Mouse (Mus musculus) embryonic facial prominence, embryonic 11.5 days (tissue): Measurements from ENCODE around the gene Kcnip4. TPM values are rescaled to one million over a fixed set of nuclear protein-coding genes. Genes with fewer than 3 reads are reported as not detected.

ENCODE experiments used
- ATAC-seq: fragments of 200-750 bp; cut with Nextera tagmentation; replicated peaks from 2 replicates; pipeline ENCODE4 v1.8.0; 2017; ENCODE audit warnings: low read depth; ENCODE audit not compliant: insufficient number of reproducible peaks, low FRiP score, low TSS enrichment
- DNase-seq: peaks from one replicate; pipeline ENCODE4 v3.0.0-alpha.2; 2015; ENCODE audit warnings: low spot score
- H3K27ac ChIP-seq: fragments of 300-500 bp; sonication (generic); replicated peaks from 2 replicates; pipeline ENCODE4 v1.5.1; 2014; ENCODE audit warnings: mild to moderate bottlenecking, low read depth, low read length, control low read depth
- H3K27me3 ChIP-seq: fragments of 300-500 bp; sonication (generic); 2 replicates; pipeline ENCODE4 v1.6.1; 2014; ENCODE audit warnings: mild to moderate bottlenecking, low read length, moderate library complexity, mixed read lengths; ENCODE audit not compliant: control insufficient read depth, insufficient read depth
- H3K36me3 ChIP-seq: fragments of 300-500 bp; sonication (generic); replicated peaks from 2 replicates; pipeline ENCODE4 v1.6.1; 2014; ENCODE audit warnings: low read depth, mild to moderate bottlenecking, low read length, moderate library complexity, mixed read lengths; ENCODE audit not compliant: control insufficient read depth, insufficient read depth
- H3K4me1 ChIP-seq: fragments of 300-500 bp; sonication (generic); 2 replicates; pipeline ENCODE4 v1.6.1; 2014; ENCODE audit warnings: low read length, mixed read lengths; ENCODE audit not compliant: control insufficient read depth, insufficient read depth
- H3K4me2 ChIP-seq: fragments of 300-500 bp; sonication (generic); 2 replicates; pipeline ENCODE4 v1.6.1; 2014; ENCODE audit warnings: low read depth, mild to moderate bottlenecking, control low read depth, low read length, moderate library complexity
- H3K4me3 ChIP-seq: fragments of 300-500 bp; sonication (generic); 2 replicates; pipeline ENCODE4 v1.5.1; 2014; ENCODE audit warnings: low read depth, low read length, control low read depth
- H3K9ac ChIP-seq: fragments of 300-500 bp; sonication (generic); replicated peaks from 2 replicates; pipeline ENCODE4 v1.6.1; 2014; ENCODE audit warnings: mild to moderate bottlenecking, control low read depth, low read length
- H3K9me3 ChIP-seq: fragments of 300-500 bp; sonication (generic); replicated peaks from 2 replicates; pipeline ENCODE4 v1.6.1; 2016; ENCODE audit warnings: mild to moderate bottlenecking, low read length, inconsistent platforms, mixed read lengths; ENCODE audit not compliant: control insufficient read depth
- WGBS: fragments of 180-500 bp; shearing (Covaris S2); extraction: QIAGEN DNeasy Blood & Tissue Kit; methylation state at CpG from one replicate; pipeline ENCODE4 v1.1.7; 2014; 5-methylcytosine and 5-hydroxymethylcytosine counted together
- polyA plus RNA-seq: library from polyadenylated mRNA; unstranded; fragments of >200 nt; fragmentation: Nextera tagmentation; extraction: Ambion mirVana; gene quantifications from 2 replicates; pipeline ENCODE4 v1.2.1, GENCODE M21; 2014

Gene Kcnip4
- polyA plus RNA-seq, 1 experiment from 2014 or later: 2.9 TPM

DNA sequence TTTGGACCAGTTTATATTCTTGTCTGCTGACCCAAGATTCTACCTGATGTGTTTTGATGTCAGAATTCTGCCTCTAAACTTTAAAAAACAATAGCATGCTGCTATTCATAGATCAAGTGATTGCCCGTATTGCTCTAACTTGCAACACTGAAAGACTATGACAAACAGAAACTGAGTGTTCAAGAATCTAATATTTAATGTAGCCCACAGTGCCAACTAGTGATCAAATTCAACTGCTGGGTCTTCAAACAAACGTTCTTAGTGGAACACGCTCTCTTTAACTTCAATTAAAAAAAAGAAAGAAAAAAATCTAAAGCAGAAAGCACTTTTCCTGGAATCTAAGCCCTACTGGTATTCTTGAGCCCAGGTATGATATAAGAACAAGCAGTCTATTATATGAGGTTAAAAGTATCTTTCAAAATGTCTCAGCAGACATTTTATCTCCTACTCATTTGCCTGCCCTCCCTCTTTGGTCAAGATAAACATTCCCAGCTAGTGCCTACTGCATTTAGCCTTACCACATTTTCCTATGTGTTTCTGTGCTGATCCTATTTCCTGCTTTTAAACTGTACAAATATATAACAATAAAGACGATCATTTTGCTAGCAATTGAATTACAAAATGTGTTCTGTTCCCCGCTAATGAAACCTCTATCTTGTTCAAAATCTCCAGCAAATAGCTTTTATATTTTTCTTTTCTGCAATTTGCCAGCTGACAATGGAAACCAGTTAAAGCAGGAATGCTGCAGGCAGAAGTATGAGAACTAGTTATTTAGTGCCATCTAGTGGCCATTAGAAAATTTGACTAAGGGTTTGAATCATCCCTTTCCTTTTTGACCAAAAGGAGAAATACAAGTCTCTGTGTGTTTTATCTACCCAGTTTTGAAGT, 1179.4 kb downstream of the Kcnip4 start:
- H3K4me2 ChIP-seq: no peak overlapping the region
- ATAC-seq (no peak), DNase-seq (peak; percentile 85)
- no peaks in the 10 kb centered on the region for H3K36me3 ChIP-seq
- H3K9me3 ChIP-seq: no peaks in the 10 kb centered on the region
- H3K9ac ChIP-seq: no peak overlapping the region
- H3K27ac ChIP-seq: no peak overlapping the region
- 50% methylated on average over 5 of the region's 5 CpGs for WGBS
- no peak overlapping the region for H3K4me3 ChIP-seq
- H3K27me3 ChIP-seq: no peaks in the 10 kb centered on the region
- H3K4me1 ChIP-seq: no peaks in the 10 kb centered on the region

DNA sequence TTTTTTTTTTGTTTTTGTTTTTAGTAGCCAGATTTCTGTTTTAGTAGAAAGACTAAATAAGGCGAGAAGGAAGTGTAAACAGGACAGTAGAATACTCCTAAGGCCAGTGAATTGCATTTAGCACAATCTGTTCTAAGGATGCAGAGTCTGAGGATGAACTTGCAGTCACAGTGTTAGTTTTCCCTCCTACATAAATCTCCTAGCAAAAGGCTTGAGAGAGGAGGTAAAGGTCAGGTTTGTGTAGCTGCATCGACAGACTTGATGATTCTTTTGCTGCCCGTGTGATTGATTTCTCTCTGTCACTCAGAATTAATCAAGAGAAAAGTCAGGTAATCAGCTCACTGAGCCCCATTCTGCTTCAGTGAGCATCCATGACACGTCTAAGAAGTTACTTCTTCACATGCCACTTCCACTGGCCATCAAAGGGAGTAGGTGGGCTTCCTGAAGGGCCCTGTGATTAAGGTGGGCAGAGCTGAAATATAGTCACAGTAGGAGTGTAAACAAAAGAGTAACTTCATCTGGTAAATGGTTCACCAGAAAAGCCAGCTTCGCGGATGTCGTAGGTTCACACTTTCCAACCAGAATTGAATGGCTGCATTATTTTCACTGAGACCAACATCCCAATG, 1183.8 kb downstream of the Kcnip4 start:
- H3K4me1 ChIP-seq: no peaks in the 10 kb centered on the region
- 66% methylated on average over 7 of the region's 7 CpGs for WGBS
- no peak overlapping the region for H3K4me2 ChIP-seq
- H3K4me3 ChIP-seq: no peak overlapping the region
- no peaks in the 10 kb centered on the region for H3K27me3 ChIP-seq
- no peak for ATAC-seq
- H3K27ac ChIP-seq: no peak overlapping the region
- no peak overlapping the region for H3K9ac ChIP-seq
- no peaks in the 10 kb centered on the region for H3K9me3 ChIP-seq
- H3K36me3 ChIP-seq: no peaks in the 10 kb centered on the region
- no peak for DNase-seq
